Mouse (Mus musculus): ENCODE results near the gene Ptcra. TPM values are rescaled to one million over a fixed set of nuclear protein-coding genes. Genes with fewer than 3 reads are reported as not detected.
A peak's percentile ranks its signal among the peaks of the same experiment; 100 is the strongest.

The Ptcra gene
- total RNA-seq, 2 experiments from 2014 or later: not detected

- intact Hi-C loops (cut with DNase I): no loop called here
Measured at GRCm38 (mm10) chr17:46734055-46734454, 29.5 kb downstream of the Ptcra start.

GRCm38 (mm10) chr17:46728904-46729318, 34.6 kb downstream of the Ptcra start, which contains the start of gene Gnmt:
Gnmt (minus strand) TSS chr17:46729168.
- DNase-seq (ENCODE audit: extremely low spot score in 1 of 2, low spot score in 2 of 2): no peak
- intact Hi-C loops (cut with DNase I): no loop called here

More at GRCm38 (mm10) chr17:46734055-46734454, 29.5 kb downstream of the Ptcra start:
- DNase-seq (ENCODE audit: extremely low spot score in 1 of 2, low spot score in 2 of 2): no peak

- DNase-seq (ENCODE audit: extremely low spot score in 1 of 2, low spot score in 2 of 2): no peak
- intact Hi-C loops (cut with DNase I): no loop called here
Measured at GRCm38 (mm10) chr17:46728496-46728895, 35.0 kb downstream of the Ptcra start.

GRCm38 (mm10) chr17:46728021-46728420, 35.5 kb downstream of the Ptcra start:
- intact Hi-C loops (cut with DNase I): no loop called here
- DNase-seq (ENCODE audit: extremely low spot score in 1 of 2, low spot score in 2 of 2): no peak

- no peak for DNase-seq (ENCODE audit: extremely low spot score in 1 of 2, low spot score in 2 of 2)
- intact Hi-C loops (cut with DNase I): no loop called here
Measured at GRCm38 (mm10) chr17:46727271-46727670, 36.2 kb downstream of the Ptcra start.

- DNase-seq (ENCODE audit: extremely low spot score in 1 of 2, low spot score in 2 of 2): no peak
- intact Hi-C loops (cut with DNase I): no loop called here
Measured at GRCm38 (mm10) chr17:46725731-46726645, 37.5 kb downstream of the Ptcra start.

GRCm38 (mm10) chr17:46725273-46725672, 38.2 kb downstream of the Ptcra start:
- intact Hi-C loops (cut with DNase I): no loop called here
- DNase-seq (ENCODE audit: extremely low spot score in 1 of 2, low spot score in 2 of 2): no peak

- DNase-seq (ENCODE audit: extremely low spot score in 1 of 2, low spot score in 2 of 2): no peak
- intact Hi-C loops (cut with DNase I): no loop called here
Measured at GRCm38 (mm10) chr17:46724477-46725084, 38.9 kb downstream of the Ptcra start.

- intact Hi-C loops (cut with DNase I): no loop called here
Measured at GRCm38 (mm10) chr17:46721077-46721476, 42.4 kb downstream of the Ptcra start.

GRCm38 (mm10) chr17:46714756-46715481, 48.6 kb downstream of the Ptcra start:
- intact Hi-C loops (cut with DNase I): no loop called here
- DNase-seq (ENCODE audit: extremely low spot score in 1 of 2, low spot score in 2 of 2): peak in 1 of 2 experiments; percentile 18

More at GRCm38 (mm10) chr17:46721077-46721476, 42.4 kb downstream of the Ptcra start:
- DNase-seq (ENCODE audit: extremely low spot score in 1 of 2, low spot score in 2 of 2): peak in 1 of 2 experiments; percentile 12

- intact Hi-C loops (cut with DNase I): no loop called here
Measured at GRCm38 (mm10) chr17:46713849-46714248, 49.7 kb downstream of the Ptcra start.

GRCm38 (mm10) chr17:46712442-46712841, 51.1 kb downstream of the Ptcra start:
- DNase-seq (ENCODE audit: extremely low spot score in 1 of 2, low spot score in 2 of 2): no peak
- intact Hi-C loops (cut with DNase I): no loop called here

More at GRCm38 (mm10) chr17:46713849-46714248, 49.7 kb downstream of the Ptcra start:
- no peak for DNase-seq (ENCODE audit: extremely low spot score in 1 of 2, low spot score in 2 of 2)

- intact Hi-C loops (cut with DNase I): no loop called here
- DNase-seq (ENCODE audit: extremely low spot score in 1 of 2, low spot score in 2 of 2): peak; percentile 27 to 71
Measured at GRCm38 (mm10) chr17:46711612-46712271, 51.8 kb downstream of the Ptcra start.

GRCm38 (mm10) chr17:46710959-46711597, 52.4 kb downstream of the Ptcra start, which contains the start of gene Pex6:
Pex6 (plus strand) TSS chr17:46711463.
- DNase-seq (ENCODE audit: extremely low spot score in 1 of 2, low spot score in 2 of 2): peak; percentile 92 to 97
- intact Hi-C loops (cut with DNase I): no loop called here

- no peak for DNase-seq (ENCODE audit: extremely low spot score in 1 of 2, low spot score in 2 of 2)
- intact Hi-C loops (cut with DNase I): no loop called here
Measured at GRCm38 (mm10) chr17:46706375-46707089, 57.0 kb downstream of the Ptcra start.
